Mouse (Mus musculus) layer of hippocampus, postnatal 14 days (tissue): ENCODE results near the gene Rag1. TPM values are rescaled to one million over a fixed set of nuclear protein-coding genes. Genes with fewer than 3 reads are reported as not detected.

ENCODE experiments used
- DNase-seq, 2 experiments: peaks; one replicate each; pipeline ENCODE4 v3.0.0; 2021 to 2022; ENCODE audit warnings: low spot score in 2 of 2, mixed read lengths in 1 of 2
- long read RNA-seq, 2 experiments: library from polyadenylated mRNA; stranded (forward); transcript quantifications; one replicate each; pipeline ENCODE4 v2.0.0; 2021
- total RNA-seq, 2 experiments: library from RNA; stranded (reverse); gene quantifications; 2 replicates each; pipeline ENCODE4 v1.2.3; 2021

Gene Rag1
- under 1 TPM; 0.21 to 0.25 TPM for total RNA-seq
- long read RNA-seq, experiment 1, result 0 reads
- long read RNA-seq, experiment 2, result 0 reads

DNA sequence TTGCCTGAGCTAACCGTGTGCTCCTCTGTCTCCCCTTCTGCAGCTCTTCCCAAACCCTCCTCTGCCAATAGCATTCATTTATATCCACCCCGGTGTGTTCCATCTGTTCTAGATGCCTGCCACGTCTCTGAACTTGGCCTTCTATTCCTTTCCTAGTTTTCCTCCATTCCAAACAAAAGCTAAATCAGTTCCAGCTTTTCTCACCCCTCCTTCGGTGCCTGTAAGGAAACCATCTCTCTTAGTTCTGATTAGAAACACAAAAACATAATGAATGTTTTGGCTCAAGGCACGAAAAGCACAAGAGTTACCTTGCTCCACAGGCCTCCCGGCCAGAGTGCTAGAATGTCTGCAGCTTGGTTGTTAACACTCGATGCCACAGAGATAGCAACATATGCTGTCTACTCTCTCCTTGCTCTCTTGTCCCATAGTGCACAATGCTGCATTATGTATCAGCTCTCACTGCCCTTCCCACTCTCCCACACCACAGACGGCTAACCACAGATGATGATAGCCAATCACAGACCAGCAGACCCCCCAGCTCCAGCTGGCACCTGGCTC lies at the start of gene Rag1, which contains the start of gene B230118H07Rik:
TSS of gene Rag1 (minus strand) at position 388 of the 558 bp plus-strand sequence.
TSS of gene B230118H07Rik (minus strand) at position 419 of the 558 bp plus-strand sequence.
- no peak for DNase-seq

GRCm38 (mm10) chr2:101695584-101695983 lies 46.3 kb upstream of the Rag1 start:
- no peak for DNase-seq

GRCm38 (mm10) chr2:101693577-101694215 lies 44.4 kb upstream of the Rag1 start:
- DNase-seq, result peak; percentile 10 to 55

DNA sequence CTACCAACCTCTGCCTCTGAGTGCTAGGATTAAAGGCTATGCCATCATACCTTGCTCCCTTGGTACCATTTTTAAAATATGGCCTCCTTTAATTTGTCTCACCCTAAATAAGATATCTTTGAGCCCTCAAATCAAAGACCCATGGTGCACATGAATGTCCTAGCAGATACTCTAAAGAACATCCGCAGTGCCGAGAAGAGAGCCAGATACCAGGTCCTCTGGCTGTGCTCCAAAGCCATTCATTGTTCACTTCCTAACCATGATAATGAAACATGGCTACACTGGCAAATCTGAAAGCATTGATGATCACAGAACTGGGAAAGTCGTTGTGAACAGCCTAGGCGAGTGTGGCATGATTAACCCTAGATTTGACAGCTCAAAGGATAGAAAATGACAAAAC lies 43.7 kb upstream of the Rag1 start:
- DNase-seq, result no peak

DNA sequence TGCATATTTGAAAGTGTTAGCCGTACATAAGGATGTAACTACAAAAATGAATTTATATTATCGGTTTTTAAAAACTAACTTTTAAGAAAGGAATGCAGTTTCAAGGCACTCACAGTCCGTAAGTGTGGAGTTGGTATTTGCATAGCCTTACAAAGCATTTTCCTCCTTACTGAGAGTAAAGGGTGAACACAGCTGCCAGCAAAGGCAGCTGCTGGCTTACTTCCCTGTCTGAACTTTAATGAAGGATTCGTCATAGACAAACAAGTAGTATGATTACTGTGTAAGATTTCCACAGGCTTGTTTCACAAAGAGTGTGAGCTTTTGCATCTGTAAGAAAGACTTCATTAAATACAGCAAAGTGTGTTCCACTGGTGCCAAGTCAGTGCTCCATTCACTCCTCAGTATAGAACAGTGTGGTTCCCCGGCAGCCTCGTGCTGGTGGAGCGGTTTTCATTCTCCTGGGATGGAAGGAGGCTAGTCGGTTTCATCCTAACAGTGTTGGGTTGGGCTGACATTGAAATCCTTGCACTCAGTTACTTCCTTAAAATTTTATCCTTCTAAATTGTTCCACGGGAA lies 41.0 kb upstream of the Rag1 start:
- DNase-seq, result no peak

- DNase-seq, result peak in 1 of 2 experiments; percentile 31
Observed at GRCm38 (mm10) chr2:101688011-101688410, 38.7 kb upstream of the Rag1 start.

GRCm38 (mm10) chr2:101684421-101684820 lies 35.1 kb upstream of the Rag1 start:
- DNase-seq, result peak; percentile 16 to 37

- DNase-seq, result no peak
Observed at GRCm38 (mm10) chr2:101679164-101679784, 30.0 kb upstream of the Rag1 start.

DNA sequence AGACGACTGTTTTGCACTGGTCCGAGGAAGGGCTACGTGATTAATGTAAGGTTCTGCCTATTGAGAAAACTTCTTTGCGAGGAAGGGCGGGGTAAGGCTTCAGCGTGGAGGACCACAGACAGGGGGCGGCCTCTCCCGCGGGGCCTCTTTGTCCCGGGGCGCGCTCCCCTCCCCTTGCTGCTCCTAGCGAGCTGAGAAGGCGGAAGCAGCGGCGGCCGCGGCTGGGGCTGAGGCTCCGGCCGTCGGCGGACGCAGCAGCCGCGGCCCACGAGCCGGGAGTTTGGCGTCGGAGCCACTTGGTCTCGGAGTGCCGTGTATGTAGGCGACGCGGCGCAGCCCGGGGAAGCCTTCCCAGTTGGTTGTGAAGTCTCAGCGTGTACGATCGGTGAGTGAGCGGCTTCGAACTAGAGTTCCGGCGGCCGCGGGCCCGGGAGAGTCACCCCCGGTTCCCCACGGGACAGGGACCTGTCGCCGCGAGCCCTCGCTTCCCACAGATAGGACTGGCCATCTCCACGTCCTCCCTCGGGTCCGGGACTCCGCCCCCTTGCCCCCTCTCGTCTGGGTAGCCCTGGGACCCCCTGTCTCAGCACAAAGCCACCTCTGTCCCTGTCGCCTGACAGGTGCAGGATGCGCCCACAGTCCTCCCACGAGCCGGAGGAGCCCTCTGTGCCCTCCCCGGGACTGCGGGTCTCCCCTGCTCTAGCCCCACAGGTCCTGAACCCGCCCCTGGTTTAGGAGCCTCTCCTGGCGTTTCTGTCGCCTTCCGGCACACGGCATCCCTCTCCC lies 29.1 kb upstream of the Rag1 start, which contains the start of gene Traf6:
TSS of gene Traf6 (plus strand) at position 194 of the 786 bp plus-strand sequence.
- DNase-seq, result peak; percentile 79 to 83

DNA sequence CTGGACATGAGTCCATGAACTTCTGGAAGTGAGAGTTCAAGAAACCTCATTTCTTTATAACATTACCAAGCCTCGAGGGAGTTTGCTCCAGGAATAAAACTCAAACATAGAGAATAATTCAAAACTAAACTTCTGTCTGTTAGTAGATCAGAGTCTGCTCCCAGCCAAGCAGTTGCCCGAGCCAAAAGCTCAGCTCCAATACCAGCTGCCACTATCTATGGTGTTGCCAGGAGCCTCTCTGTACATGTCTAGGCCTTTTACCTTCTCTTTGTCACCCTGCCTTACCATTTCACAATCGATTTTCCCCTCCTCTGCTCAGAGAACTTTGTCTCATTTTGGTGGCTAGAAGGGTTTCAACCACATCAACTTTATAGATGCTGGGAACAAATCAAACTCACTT lies 24.2 kb upstream of the Rag1 start:
- peak in 1 of 2 experiments; percentile 69 for DNase-seq

- DNase-seq, result no peak
Observed at GRCm38 (mm10) chr2:101668751-101669150, 19.4 kb upstream of the Rag1 start.

DNA sequence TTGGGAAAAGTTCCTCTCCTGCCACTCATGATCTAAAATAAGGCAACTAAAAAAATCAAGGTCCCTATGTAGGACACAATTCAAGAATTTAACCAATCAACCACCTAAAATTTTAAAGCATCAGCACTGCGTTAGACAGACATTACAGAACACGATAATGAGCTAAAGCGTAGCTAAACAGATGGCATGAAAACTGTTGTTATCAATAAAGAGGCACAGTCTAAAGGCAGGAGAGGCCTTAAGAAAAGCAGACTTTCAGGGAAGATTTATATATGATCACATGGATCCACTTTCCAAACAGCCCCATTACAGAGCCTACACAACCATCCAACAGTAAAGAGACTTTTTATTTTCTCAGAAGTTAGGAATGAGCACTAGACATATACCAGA lies 16.4 kb upstream of the Rag1 start:
- DNase-seq, result no peak

DNA sequence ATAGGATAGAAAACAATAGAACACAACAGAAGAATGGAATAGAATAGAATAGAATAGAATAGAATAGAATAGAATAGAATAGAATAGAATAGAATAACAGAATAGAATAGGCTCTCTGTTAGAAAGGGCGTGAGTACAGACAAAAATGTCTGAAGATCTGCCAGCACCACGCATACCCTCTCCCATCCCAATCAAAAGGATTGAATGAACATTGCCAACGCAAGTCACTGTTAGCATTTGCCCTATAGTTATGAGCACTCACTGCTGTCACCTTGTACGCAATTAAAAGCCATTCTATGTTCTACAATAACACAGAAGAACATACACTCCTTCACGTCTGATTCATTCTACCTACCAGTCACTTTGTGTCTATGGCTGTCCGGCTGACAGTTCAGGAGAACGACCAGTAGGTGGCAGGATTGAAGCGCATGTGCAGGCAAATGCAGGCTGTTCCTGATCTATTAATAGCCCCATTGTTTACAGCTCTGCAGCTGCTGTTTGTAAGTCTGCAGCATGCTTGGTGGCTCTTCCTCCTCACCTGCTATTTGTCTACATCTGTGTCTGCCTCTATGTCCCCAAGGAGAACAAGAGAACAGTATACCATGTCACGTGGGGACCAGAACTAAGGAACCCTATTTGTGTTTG lies 15.9 kb upstream of the Rag1 start:
- peak; percentile 81 to 85 for DNase-seq

GRCm38 (mm10) chr2:101660536-101660935 lies 11.2 kb upstream of the Rag1 start:
- DNase-seq, result no peak

DNA sequence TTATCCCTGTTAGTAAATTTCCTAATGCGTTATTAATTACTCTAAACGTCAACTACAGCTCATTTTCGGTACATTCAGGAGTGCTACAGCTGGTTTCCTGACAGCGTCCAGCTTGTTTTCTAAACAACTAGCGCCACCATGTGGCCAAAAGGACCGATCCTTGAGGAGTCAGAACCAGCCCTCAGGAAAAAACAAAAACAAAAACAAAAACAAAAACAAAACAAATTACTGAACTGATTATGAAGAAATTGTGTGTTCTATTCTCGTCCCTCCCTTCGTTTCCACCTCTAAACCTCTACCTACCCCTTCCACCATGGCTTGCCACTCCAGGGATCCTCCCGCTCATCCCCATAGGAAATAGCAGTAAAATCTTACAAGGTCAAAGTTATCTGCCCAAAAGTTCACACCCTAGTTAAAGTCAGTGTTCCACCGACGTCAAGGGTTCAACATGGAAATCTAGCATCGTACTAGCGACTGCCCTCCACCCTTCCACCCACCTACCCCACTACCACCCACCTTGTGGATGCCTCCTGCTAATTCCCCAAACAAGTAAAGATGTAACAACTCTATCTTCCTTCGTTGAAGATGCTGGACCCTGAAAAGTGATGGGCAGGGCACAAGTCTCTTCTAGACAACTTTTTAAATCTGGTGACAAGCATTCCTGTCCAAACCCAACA lies 3.8 kb upstream of the Rag1 start:
- DNase-seq, result peak; percentile 72 to 86

DNA sequence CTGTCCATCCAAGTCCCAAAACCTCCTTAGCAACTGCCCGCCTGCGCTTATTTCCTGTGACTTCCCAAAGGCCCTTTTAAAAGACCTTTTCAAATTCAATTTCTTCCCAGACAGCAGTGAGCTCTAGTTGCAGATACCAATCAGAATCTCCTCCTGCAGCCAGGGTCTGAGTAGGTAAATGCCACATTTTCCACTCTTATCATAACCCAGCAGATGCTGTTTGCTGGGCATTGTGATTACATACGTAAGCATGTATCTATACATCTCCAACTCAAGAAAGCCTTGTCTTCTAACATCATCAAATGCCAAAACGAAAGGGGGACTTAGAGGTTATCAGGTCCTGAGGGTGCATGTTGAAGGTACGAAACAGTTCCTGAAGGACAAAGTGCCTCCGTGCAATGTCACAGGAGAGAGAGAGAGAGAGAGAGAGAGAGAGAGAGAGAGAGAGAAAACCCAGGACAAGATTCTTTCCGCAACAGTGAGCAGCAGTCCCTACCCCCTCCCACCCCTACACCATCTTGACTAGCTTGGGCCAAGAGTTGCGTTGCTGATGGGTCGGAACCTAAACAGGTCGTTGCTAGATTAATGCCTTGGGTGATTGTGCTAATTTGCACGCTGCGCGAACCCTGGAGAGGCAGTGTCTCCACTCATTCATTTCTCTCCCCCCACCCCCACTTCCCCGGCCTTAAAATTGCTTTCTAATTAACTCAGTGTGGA lies 3.1 kb upstream of the Rag1 start:
- peak in 1 of 2 experiments; percentile 16 for DNase-seq

- no peak for DNase-seq
Observed at GRCm38 (mm10) chr2:101650446-101650845, 1.1 kb upstream of the Rag1 start.

DNA sequence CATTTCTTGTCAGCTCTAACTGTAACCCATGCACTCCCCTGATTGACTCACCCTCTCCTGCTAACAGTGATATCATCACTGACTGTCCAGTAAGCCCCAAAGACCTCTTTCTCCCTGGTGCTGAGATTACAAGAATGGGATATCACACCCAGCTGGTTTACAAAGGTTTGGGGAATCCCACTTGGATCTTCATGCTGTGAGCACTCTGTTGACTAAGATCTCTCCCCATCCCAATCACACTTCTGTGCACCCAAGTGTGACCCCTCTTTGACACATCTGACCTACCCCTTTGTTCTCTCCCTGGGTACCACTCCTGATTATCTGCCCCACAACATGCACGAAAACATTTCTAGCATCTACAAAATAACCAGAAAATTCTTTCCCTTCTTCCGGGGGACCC lies 940 bp downstream of the Rag1 start:
- no peak for DNase-seq

DNA sequence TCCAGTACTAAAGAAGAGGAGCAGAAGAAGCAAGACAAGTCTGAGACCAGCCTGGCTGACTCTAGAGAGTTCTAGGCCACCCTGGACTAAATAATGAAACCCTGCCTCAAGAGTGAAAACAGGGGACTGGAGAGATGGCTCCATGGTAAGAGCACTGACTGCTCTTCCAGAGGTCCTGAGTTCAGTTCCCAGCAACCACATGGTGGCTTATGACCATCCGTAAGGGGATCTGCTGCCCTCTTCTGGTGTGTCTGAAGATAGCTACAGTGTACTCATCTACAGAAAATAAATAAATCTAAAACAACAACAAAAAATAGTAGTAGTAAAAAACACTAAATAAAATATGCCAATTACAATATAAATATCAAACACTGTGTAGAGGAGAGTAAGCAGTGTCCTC lies 3.5 kb downstream of the Rag1 start:
- no peak for DNase-seq
